Mouse (Mus musculus) embryonic facial prominence, embryonic 11.5 days (tissue): ENCODE results near the gene Ptpn23. TPM values are rescaled to one million over a fixed set of nuclear protein-coding genes. Genes with fewer than 3 reads are reported as not detected.
"Not testable (repeated sequence)": the region's sequence is repeated elsewhere in the genome, so short reads cannot be mapped to it uniquely, and the experiment has no call there.

Experiments
- ATAC-seq: fragments of 200-750 bp; cut with Nextera tagmentation; replicated peaks from 2 replicates; pipeline ENCODE4 v1.8.0; 2017; ENCODE audit warnings: low read depth; ENCODE audit not compliant: insufficient number of reproducible peaks, low FRiP score, low TSS enrichment
- DNase-seq: peaks from one replicate; pipeline ENCODE4 v3.0.0-alpha.2; 2015; ENCODE audit warnings: low spot score
- H3K27ac ChIP-seq: fragments of 300-500 bp; sonication (generic); replicated peaks from 2 replicates; pipeline ENCODE4 v1.5.1; 2014; ENCODE audit warnings: mild to moderate bottlenecking, low read depth, low read length, control low read depth
- H3K27me3 ChIP-seq: fragments of 300-500 bp; sonication (generic); 2 replicates; pipeline ENCODE4 v1.6.1; 2014; ENCODE audit warnings: mild to moderate bottlenecking, low read length, moderate library complexity, mixed read lengths; ENCODE audit not compliant: control insufficient read depth, insufficient read depth
- H3K36me3 ChIP-seq: fragments of 300-500 bp; sonication (generic); replicated peaks from 2 replicates; pipeline ENCODE4 v1.6.1; 2014; ENCODE audit warnings: low read depth, mild to moderate bottlenecking, low read length, moderate library complexity, mixed read lengths; ENCODE audit not compliant: control insufficient read depth, insufficient read depth
- H3K4me1 ChIP-seq: fragments of 300-500 bp; sonication (generic); 2 replicates; pipeline ENCODE4 v1.6.1; 2014; ENCODE audit warnings: low read length, mixed read lengths; ENCODE audit not compliant: control insufficient read depth, insufficient read depth
- H3K4me2 ChIP-seq: fragments of 300-500 bp; sonication (generic); 2 replicates; pipeline ENCODE4 v1.6.1; 2014; ENCODE audit warnings: low read depth, mild to moderate bottlenecking, control low read depth, low read length, moderate library complexity
- H3K4me3 ChIP-seq: fragments of 300-500 bp; sonication (generic); 2 replicates; pipeline ENCODE4 v1.5.1; 2014; ENCODE audit warnings: low read depth, low read length, control low read depth
- H3K9ac ChIP-seq: fragments of 300-500 bp; sonication (generic); replicated peaks from 2 replicates; pipeline ENCODE4 v1.6.1; 2014; ENCODE audit warnings: mild to moderate bottlenecking, control low read depth, low read length
- H3K9me3 ChIP-seq: fragments of 300-500 bp; sonication (generic); replicated peaks from 2 replicates; pipeline ENCODE4 v1.6.1; 2016; ENCODE audit warnings: mild to moderate bottlenecking, low read length, inconsistent platforms, mixed read lengths; ENCODE audit not compliant: control insufficient read depth
- WGBS: fragments of 180-500 bp; shearing (Covaris S2); extraction: QIAGEN DNeasy Blood & Tissue Kit; methylation state at CpG from one replicate; pipeline ENCODE4 v1.1.7; 2014; 5-methylcytosine and 5-hydroxymethylcytosine counted together
- polyA plus RNA-seq: library from polyadenylated mRNA; unstranded; fragments of >200 nt; fragmentation: Nextera tagmentation; extraction: Ambion mirVana; gene quantifications from 2 replicates; pipeline ENCODE4 v1.2.1, GENCODE M21; 2014

Ptpn23 gene
- polyA plus RNA-seq, 1 experiment from 2014 or later, result 11.0 TPM

DNA sequence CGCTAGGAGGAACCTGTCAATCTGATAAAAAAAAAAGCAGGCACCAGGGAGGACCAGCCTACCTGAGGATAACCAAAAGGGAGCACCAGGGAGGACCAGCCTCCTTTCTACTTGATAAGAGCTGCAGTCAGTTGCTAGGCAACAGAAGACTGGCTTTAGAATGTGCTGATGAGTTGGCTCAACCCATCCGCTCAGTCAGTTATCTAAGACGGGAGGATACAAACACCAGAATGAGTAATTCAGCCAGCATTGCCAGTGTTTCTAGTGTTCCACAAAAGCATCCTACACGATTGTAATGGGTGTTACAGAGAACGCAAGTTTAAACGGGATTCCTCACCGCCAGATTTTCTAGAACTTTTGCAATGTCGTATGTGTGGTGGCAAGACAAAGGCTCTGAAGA lies 23.2 kb upstream of the Ptpn23 start:
- Histone ChIP-seq H3K4me3 (no peak overlapping the region), H3K9ac (no peak overlapping the region), H3K4me2 (no peak overlapping the region), H3K4me1 (no peaks in the 10 kb centered on the region), H3K27me3 (no peaks in the 10 kb centered on the region), H3K27ac (no peak overlapping the region), H3K9me3 (no peaks in the 10 kb centered on the region), H3K36me3 (peaks cover 2% of the 10 kb centered on the region; the same call in 1 of the 2 replicates)
- WGBS, result 85% methylated on average over 8 of the region's 8 CpGs
- DNase-seq, result no peak
- no peak for ATAC-seq

DNA sequence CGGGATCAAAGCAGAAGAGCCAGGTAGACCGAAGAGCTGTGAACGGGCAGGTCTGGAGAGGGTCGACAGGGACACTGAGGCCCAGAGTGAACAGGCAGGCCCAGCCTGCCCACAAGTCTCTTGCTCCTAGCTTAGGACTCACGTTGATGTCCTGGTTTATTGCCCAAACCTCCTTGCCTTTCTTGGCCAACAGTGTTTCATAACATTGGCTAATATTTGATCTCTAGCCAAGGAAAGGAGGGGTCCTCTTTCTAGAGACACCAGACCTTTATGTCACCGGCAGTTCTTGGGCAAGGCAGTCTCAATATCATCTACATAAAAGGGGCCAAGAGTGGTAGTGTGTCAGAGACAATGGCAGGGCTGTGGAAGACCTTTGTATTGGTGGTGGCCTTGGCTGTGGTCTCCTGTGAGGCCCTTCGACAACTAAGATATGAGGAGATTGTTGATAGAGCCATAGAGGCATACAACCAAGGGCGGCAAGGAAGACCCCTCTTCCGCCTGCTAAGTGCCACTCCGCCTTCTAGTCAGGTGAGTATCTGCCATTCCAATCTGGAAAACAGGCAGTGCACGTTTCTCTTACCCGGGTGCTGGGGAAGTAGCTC lies 11.6 kb upstream of the Ptpn23 start, which contains the start of gene Ngp:
Gene Ngp, plus strand, starts transcription at position 237 of the 602 bp plus-strand sequence.
- DNase-seq (no peak), ATAC-seq (no peak)
- no peak within 1 kb of the TSS for H3K4me3 ChIP-seq
- no peaks in the 10 kb centered on the region for H3K36me3 ChIP-seq
- WGBS, result 89% methylated on average over 12 of the region's 12 CpGs
- H3K9ac ChIP-seq, result no peak within 1 kb of the TSS
- no peaks in the 10 kb centered on the region for H3K27me3 ChIP-seq
- H3K4me2 ChIP-seq, result no peak within 1 kb of the TSS
- no peak within 1 kb of the TSS for H3K27ac ChIP-seq
- H3K9me3 ChIP-seq, result no peaks in the 10 kb centered on the region
- no peaks in the 10 kb centered on the region for H3K4me1 ChIP-seq

DNA sequence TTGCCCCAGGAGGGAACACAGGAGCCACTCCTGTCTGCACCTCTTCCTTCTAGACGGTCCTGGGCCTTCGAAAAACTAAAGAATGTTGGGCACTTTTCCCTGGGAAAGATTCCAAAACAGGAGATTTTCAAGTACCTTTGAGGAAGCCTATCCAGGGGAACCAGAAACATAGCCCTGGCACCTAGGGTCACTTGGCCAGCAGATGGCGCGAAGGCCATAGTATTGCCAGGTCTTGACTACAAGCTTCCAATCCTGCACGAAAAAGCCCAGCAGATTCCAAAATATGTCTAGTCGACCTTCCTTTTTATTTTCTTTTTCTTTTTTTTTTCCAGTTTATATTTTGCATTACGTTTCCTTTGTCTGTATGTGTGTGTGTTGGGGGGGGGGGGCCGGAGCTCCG lies 5.8 kb upstream of the Ptpn23 start:
- Histone ChIP-seq H3K4me2 (no peak overlapping the region), H3K27me3 (no peaks in the 10 kb centered on the region), H3K4me1 (no peaks in the 10 kb centered on the region), H3K27ac (no peak overlapping the region), H3K4me3 (no peak overlapping the region), H3K9me3 (no peaks in the 10 kb centered on the region), H3K9ac (no peak overlapping the region), H3K36me3 (no peaks in the 10 kb centered on the region)
- ATAC-seq (no peak), DNase-seq (peak; percentile 57)
- WGBS, result 58% methylated on average over 9 of the region's 9 CpGs

DNA sequence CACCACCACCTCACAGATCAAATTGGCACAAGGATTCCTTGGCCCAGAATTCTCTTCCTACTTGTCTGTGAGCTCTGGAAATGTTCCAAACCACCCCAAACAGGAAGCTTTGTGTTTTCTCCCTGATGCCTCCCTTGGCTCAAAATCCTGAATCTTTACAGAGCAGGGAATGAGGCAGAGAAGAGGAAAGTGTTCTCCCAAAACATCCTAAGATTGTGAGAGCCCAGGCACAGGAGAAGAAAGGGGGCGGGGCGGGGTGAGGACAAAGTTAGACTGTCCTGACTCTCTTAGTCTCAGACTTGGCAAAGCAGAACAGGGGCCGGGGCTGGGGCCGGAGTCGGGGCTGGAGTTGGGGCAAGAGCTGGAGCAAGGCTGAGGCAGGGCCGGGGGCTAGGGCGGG lies 4.9 kb upstream of the Ptpn23 start:
- H3K9ac ChIP-seq, result no peak overlapping the region
- ATAC-seq, result no peak
- H3K4me3 ChIP-seq, result no peak overlapping the region
- WGBS, result 80% methylated on average over 7 of the region's 7 CpGs
- no peak overlapping the region for H3K4me2 ChIP-seq
- no peak for DNase-seq
- no peaks in the 10 kb centered on the region for H3K27me3 ChIP-seq
- no peak overlapping the region for H3K27ac ChIP-seq
- no peaks in the 10 kb centered on the region for H3K9me3 ChIP-seq
- no peaks in the 10 kb centered on the region for H3K4me1 ChIP-seq
- no peaks in the 10 kb centered on the region for H3K36me3 ChIP-seq

DNA sequence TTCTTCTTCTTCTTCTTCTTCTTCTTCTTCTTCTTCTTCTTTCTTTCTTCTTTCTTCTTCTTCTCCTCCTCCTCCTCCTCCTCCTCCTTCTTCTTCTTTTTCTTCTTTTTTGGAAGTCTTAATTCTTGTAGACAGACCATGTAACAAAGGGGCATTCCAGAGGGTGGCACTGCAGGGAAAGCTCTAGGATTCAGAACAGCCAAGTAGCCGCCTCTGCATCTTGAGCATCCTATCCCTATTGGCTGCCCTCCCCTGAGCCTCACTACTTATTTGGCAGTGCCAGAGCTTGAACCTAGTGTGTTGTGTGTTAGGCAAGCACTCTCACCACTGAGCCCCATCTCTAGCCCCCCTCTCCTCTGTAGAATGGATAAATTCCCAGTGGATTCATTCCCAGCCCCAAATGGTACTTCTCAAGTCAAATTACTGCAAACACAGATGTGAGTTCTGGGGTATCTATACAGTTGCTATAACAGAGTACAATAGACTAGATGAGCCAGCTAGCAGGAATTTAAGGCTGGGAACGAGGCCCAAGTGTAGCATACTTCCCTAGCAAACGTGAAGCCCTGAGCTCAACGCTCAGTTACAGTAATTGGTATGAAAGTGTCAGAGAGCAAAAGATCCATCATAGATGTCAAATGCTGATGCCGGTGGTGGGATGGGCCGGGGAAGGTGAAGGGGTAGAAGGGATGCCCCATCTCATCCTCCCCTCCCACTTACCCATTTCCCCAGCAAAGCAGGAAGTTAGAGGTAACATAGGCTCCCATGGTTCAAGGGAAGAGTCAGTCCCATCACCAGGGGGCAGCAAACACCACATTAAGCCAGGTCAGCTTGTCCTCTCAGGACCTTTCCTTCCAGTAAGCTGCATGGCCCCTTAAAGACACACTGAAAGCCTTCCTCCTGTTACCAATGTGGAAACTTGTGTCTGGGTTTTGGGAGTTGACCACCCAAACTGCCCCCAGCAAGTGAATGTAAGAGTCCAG lies 3.2 kb upstream of the Ptpn23 start:
- Histone ChIP-seq H3K4me2 (no peak overlapping the region), H3K4me3 (no peak overlapping the region)

DNA sequence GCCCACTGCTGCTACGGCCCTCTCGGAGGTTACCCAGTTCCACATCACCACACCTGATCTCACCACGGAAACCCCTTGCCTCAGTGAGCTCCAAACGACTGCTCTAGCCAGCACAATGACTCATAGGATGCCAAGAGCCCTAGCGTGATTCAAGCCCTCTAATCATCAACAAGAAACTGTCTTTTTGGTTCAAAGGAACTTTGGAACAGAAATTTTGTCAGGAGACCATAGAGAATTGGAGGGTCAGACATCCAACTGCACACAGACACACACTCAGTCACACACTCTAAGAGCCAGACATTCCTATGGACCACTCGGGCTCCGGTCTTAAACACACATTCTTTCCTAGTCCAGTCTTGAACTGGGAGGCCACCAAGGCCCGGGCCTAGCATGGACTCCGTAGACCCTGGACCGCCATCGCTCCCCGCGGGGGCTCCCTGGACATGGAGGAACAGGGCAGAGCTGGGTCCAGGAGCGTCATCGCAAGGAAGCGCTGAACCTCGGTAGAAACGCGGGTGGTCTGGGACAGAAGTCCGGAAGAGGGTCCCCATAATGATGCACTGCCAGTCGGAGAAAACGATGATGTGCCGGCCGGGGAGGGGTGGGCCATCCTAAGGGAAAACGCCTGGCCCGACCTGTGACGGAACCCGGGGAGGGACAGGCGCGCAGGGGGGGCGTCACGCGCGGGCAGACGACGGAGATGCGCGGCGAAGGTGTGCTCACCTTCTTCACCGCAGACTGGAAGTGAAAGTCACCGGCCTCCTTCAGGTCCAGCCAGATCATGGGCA lies 508 bp downstream of the Ptpn23 start:
- no peaks in the 10 kb centered on the region for H3K4me1 ChIP-seq
- no peaks in the 10 kb centered on the region for H3K27me3 ChIP-seq
- peak overlapping the region; percentile 59 for H3K4me2 ChIP-seq
- peak overlapping the region; percentile 79 for H3K9ac ChIP-seq
- no peaks in the 10 kb centered on the region for H3K36me3 ChIP-seq
- WGBS, result 1% methylated on average over 40 of the region's 41 CpGs
- ATAC-seq, result peak; percentile 69
- H3K9me3 ChIP-seq, result no peaks in the 10 kb centered on the region
- no peak for DNase-seq
- H3K4me3 ChIP-seq, result peak overlapping the region; percentile 73
- H3K27ac ChIP-seq, result no peak overlapping the region; the same call in 1 of the 2 replicates

More for the DNA sequence above, 3.2 kb upstream of the Ptpn23 start:
- no peak for ATAC-seq
- H3K36me3 ChIP-seq, result no peaks in the 10 kb centered on the region
- no peaks in the 10 kb centered on the region for H3K9me3 ChIP-seq
- H3K9ac ChIP-seq, result no peak overlapping the region
- no peaks in the 10 kb centered on the region for H3K27me3 ChIP-seq
- 44% methylated on average over 6 of the region's 6 CpGs for WGBS
- H3K27ac ChIP-seq, result no peak overlapping the region
- DNase-seq, result peak; percentile 88
- H3K4me1 ChIP-seq, result no peaks in the 10 kb centered on the region

DNA sequence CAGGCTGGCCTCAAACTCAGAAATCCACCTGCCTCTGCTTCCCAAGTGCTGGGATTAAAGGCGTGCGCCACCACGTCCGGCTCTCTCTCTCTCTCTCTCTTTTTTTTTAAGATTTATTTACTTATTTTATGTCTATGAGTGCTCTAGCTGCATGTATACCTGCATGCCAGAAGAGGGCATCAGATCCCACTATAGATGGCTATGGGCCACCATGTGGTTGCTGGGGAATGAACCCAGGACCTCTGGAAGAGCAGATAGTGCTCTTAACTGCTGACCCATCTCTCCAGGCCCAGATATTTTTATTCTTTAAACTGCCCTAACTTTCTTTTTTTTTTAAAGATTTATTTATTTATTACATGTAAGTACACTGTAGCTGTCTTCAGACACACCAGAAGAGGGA lies 4.8 kb downstream of the Ptpn23 start:
- H3K36me3 ChIP-seq, H3K27ac ChIP-seq, H3K27me3 ChIP-seq, DNase-seq, H3K9me3 ChIP-seq, H3K4me3 ChIP-seq, H3K4me2 ChIP-seq, H3K4me1 ChIP-seq, H3K9ac ChIP-seq, ATAC-seq: not testable (repeated sequence)
- WGBS, result 90% methylated on average over 4 of the region's 4 CpGs
